Mouse (Mus musculus) cerebellum, adult 11-12 months (tissue): ENCODE results near the gene Akap3.

Experiments
- DNase-seq: peaks from one replicate; pipeline ENCODE4 v3.0.0; 2022

Akap3 gene

GRCm38 (mm10) chr6:126852881-126853280 lies at the start of gene Akap3:
TSS of gene Akap3 (plus strand) at chr6:126853098.
- DNase-seq: no peak

- no peak for DNase-seq
These were observed 46.1 kb upstream of the Akap3 start for GRCm38 (mm10) chr6:126806783-126807182.

GRCm38 (mm10) chr6:126808134-126808533 lies 44.8 kb upstream of the Akap3 start:
- DNase-seq: no peak

- no peak for DNase-seq
These were observed 44.3 kb upstream of the Akap3 start for GRCm38 (mm10) chr6:126808561-126808960.

GRCm38 (mm10) chr6:126811481-126811880 lies 41.4 kb upstream of the Akap3 start:
- no peak for DNase-seq

- DNase-seq: no peak
These were observed 37.6 kb upstream of the Akap3 start for GRCm38 (mm10) chr6:126815206-126815750.

- no peak for DNase-seq
These were observed 36.6 kb upstream of the Akap3 start for GRCm38 (mm10) chr6:126816338-126816737.

- no peak for DNase-seq
These were observed 29.8 kb upstream of the Akap3 start for GRCm38 (mm10) chr6:126823087-126823486.

GRCm38 (mm10) chr6:126836628-126837027 lies 16.3 kb upstream of the Akap3 start:
- DNase-seq: no peak

GRCm38 (mm10) chr6:126848712-126849704 lies 3.9 kb upstream of the Akap3 start, which contains the start of gene Ndufa9:
TSS of gene Ndufa9 (minus strand) at chr6:126849136.
- peak; percentile 93 for DNase-seq

GRCm38 (mm10) chr6:126877118-126877517 lies 24.2 kb downstream of the Akap3 start:
- DNase-seq: no peak

- no peak for DNase-seq
These were observed 54.5 kb downstream of the Akap3 start for GRCm38 (mm10) chr6:126907378-126907777.

GRCm38 (mm10) chr6:126907876-126908275 lies 55.0 kb downstream of the Akap3 start:
- no peak for DNase-seq

- DNase-seq: no peak
These were observed 57.8 kb downstream of the Akap3 start for GRCm38 (mm10) chr6:126910727-126911126.

GRCm38 (mm10) chr6:126914928-126915327 lies 62.0 kb downstream of the Akap3 start:
- DNase-seq: no peak

GRCm38 (mm10) chr6:126921111-126921881 lies 68.4 kb downstream of the Akap3 start, which contains the start of gene Dyrk4:
TSS of gene Dyrk4 (minus strand) at chr6:126921839.
- no peak for DNase-seq
